Mouse (Mus musculus) skeletal muscle tissue, adult 2 months (tissue): ENCODE data around the gene Popdc2.
A peak's percentile ranks its signal among the peaks of the same experiment; 100 is the strongest.

Source experiments
- DNase-seq: peaks from one replicate; pipeline ENCODE4 v3.0.0-alpha.2; 2012; ENCODE audit warnings: low read depth, low spot score

Gene Popdc2

GRCm38 (mm10) chr16:38400311-38400960, 38.4 kb downstream of the Popdc2 start:
- DNase-seq: no peak

GRCm38 (mm10) chr16:38401468-38401867, 39.5 kb downstream of the Popdc2 start:
- no peak for DNase-seq

GRCm38 (mm10) chr16:38403639-38404038, 41.6 kb downstream of the Popdc2 start:
- DNase-seq: no peak

- DNase-seq: no peak
Measured at GRCm38 (mm10) chr16:38406293-38406692, 44.3 kb downstream of the Popdc2 start.

GRCm38 (mm10) chr16:38406708-38407107, 44.7 kb downstream of the Popdc2 start:
- no peak for DNase-seq

GRCm38 (mm10) chr16:38407584-38407983, 45.6 kb downstream of the Popdc2 start:
- no peak for DNase-seq

GRCm38 (mm10) chr16:38408416-38408815, 46.4 kb downstream of the Popdc2 start:
- no peak for DNase-seq

- no peak for DNase-seq
Measured at GRCm38 (mm10) chr16:38414953-38415352, 52.9 kb downstream of the Popdc2 start.

- peak; percentile 62 for DNase-seq
Measured at GRCm38 (mm10) chr16:38425374-38425773, 63.4 kb downstream of the Popdc2 start.

- no peak for DNase-seq
Measured at GRCm38 (mm10) chr16:38425799-38426198, 63.8 kb downstream of the Popdc2 start.
